Mouse (Mus musculus): Measurements from ENCODE around the gene Dmd.

DNA sequence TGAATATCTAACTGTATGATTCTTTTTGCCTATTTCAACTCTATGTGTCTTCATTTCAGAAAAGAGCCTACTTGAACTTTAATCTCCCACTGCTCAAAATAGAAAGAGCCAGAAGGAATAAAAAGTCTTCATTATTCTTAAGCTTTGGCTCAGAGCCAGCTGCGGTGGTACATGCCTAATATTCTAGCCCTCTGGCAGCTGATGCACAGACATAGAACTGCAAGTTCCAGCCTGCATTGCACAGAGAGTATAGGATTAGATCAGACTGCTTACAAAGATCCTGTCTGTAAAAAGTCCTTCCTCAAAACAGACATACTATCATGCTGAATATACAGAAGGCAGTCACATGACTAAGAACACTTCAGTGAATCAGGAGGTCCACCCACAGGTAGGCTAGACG is 168.5 kb downstream of the Dmd start:
- TF ChIP-seq GATA1 (IDR thresholded peaks at IDR 0.05; ENCODE audit: borderline replicate concordance, low read length): no peak
- no peak for TF ChIP-seq FLI1 (IDR thresholded peaks at IDR 0.05; ENCODE audit: low read length)
